Mouse (Mus musculus) erythroblast, embryonic 14.5 days (primary cell): ENCODE results near the gene Gm2075. TPM values are rescaled to one million over a fixed set of nuclear protein-coding genes. Genes with fewer than 3 reads are reported as not detected.
"Not testable (repeated sequence)": the region's sequence is repeated elsewhere in the genome, so short reads cannot be mapped to it uniquely, and the experiment has no call there.

Experiments used
- H3K27me3 ChIP-seq: 2 replicates; pipeline ENCODE4 v1.6.1; 2012; ENCODE audit warnings: inconsistent platforms; ENCODE audit not compliant: control insufficient read depth
- H3K36me3 ChIP-seq: 2 replicates; pipeline ENCODE4 v1.6.1; 2012; ENCODE audit warnings: mild to moderate bottlenecking, inconsistent platforms; ENCODE audit not compliant: control insufficient read depth
- H3K4me1 ChIP-seq: 2 replicates; pipeline ENCODE4 v1.6.1; 2012; ENCODE audit warnings: inconsistent platforms; ENCODE audit not compliant: control insufficient read depth
- H3K4me3 ChIP-seq: replicated peaks from 2 replicates; pipeline ENCODE3; 2012; ENCODE audit warnings: moderate library complexity, mild to moderate bottlenecking, inconsistent platforms
- H3K9me3 ChIP-seq: 2 replicates; pipeline ENCODE4 v1.6.1; 2012; ENCODE audit warnings: low read length, inconsistent platforms, mixed read lengths; ENCODE audit not compliant: control insufficient read depth
- polyA plus RNA-seq: library from polyadenylated mRNA; stranded (reverse); fragments of >175 nt; gene quantifications from 2 replicates; pipeline ENCODE4 v1.2.3, GENCODE M21; 2012

Gene Gm2075
- not detected in 2 replicates for polyA plus RNA-seq

- H3K9me3 ChIP-seq, H3K36me3 ChIP-seq, H3K4me3 ChIP-seq, H3K4me1 ChIP-seq, H3K27me3 ChIP-seq: not testable (repeated sequence)
Measured at GRCm38 (mm10) chr12:88011548-88011947, at the start of gene Gm2075. Gene Gm2075 (plus strand): TSS chr12:88011848.

DNA sequence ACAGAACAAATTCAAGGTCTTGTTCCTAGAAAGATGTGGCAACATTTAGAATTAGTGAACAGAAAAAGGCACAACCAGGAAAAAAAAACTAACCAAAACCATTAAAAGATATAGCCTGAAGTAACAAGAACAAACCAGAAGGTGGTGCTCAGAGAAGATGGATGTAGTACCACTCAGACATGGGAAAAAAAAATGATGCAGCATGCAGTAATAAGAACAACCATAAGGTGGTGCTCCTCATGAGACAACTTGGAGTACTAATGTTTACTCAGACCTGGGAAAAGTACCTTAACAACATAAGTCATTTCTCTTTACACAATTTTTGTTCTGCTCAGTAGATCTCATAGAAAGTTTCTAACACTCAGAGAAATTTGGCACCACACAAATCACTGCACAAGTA, 27.6 kb upstream of the Gm2075 start:
- not testable (repeated sequence) for H3K27me3 ChIP-seq

DNA sequence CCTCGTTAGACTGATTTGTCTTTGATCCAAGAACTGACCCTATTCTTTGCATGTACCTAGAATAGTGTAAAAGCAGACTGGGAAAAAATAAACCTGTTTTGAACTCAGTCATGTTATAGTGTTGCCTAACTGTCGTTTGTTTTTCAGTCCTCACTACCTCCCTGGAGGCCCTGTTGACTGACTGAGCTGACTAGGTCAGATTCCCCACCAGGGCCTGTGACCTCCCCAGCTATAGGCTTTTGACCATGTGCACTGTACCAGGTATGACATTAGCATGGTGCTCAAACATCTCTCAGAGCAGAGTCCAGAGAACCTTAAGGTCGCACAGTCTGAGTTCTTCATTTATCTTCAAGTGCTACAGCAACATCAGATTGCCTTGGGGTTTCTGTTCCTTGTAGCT, 7.5 kb upstream of the Gm2075 start:
- H3K27me3 ChIP-seq, H3K4me3 ChIP-seq, H3K4me1 ChIP-seq, H3K9me3 ChIP-seq, H3K36me3 ChIP-seq: not testable (repeated sequence)

More for the DNA sequence above, 27.6 kb upstream of the Gm2075 start:
- H3K9me3 ChIP-seq, H3K36me3 ChIP-seq, H3K4me3 ChIP-seq, H3K4me1 ChIP-seq: not testable (repeated sequence)

DNA sequence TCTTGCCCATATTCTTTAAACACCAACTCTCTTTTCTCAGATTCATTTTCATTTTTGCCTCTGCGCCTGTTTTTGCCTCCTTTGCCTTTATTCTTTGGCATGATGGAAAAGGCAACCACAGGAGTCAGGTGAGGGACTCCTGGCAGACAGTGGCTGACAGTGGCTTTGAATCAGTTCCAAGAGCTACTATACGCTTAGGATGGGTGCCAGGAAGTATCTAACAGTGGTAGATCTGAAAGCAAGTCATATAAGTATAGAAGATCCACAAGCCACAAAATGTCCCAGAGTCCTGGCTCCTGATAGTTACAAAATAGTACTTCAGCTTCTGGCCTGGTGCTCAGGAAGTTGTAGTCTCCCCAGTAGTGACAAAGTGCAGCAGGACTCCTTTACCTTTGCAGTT, 7.0 kb downstream of the Gm2075 start, which contains the start of gene Gm6803:
Gene Gm6803 (minus strand): TSS at position 101 of the 400 bp plus-strand sequence.
- not testable (repeated sequence) for H3K27me3 ChIP-seq, H3K9me3 ChIP-seq, H3K36me3 ChIP-seq, H3K4me3 ChIP-seq, H3K4me1 ChIP-seq

DNA sequence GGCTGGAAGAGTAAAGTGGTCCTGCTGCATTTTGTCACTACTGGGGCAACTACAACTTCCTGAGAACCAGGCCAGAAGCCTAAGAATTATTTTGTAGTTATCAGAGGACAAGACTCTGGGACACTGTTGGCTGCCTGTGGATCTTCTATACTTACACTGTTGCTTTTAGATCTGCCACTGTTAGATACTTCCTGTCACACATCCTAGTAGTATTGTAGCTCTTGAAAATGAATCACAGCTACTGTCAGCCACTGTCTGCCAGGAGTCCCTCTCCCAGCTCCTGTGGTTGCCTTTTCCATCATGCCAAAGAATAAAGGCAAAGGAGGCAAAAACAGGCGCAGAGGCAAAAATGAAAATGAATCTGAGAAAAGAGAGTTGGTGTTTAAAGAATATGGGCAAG, 15.1 kb downstream of the Gm2075 start, which contains the start of gene Gm2056:
Gene Gm2056 (plus strand): TSS at position 301 of the 400 bp plus-strand sequence.
- not testable (repeated sequence) for H3K4me1 ChIP-seq, H3K27me3 ChIP-seq, H3K36me3 ChIP-seq, H3K4me3 ChIP-seq, H3K9me3 ChIP-seq

DNA sequence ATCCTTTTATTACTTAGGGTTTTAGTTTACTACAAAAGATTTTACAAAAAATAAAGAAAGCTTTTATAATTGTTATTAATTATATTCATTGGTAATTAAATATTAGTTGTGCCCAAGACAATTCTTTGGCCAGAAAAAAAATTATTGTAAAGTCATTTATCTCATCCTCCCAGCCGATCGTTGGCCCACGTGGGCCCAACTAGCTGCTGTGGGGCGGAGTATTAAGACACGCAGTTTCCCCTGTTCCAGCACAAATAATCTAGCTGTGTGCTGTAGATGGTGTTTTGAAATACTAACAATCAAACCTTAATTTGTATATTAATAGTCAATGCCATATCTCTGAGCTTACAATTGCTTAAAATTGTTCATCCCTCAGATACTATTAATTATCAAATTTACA, 20.6 kb downstream of the Gm2075 start:
- not testable (repeated sequence) for H3K27me3 ChIP-seq, H3K4me1 ChIP-seq, H3K36me3 ChIP-seq, H3K4me3 ChIP-seq
- peaks cover 11% of the 10 kb centered on the region; the same call in 1 of the 2 replicates for H3K9me3 ChIP-seq

- not testable (repeated sequence) for H3K27me3 ChIP-seq, H3K4me3 ChIP-seq, H3K4me1 ChIP-seq, H3K36me3 ChIP-seq, H3K9me3 ChIP-seq
Measured at GRCm38 (mm10) chr12:88039062-88039461, 27.4 kb downstream of the Gm2075 start.

- H3K9me3 ChIP-seq, H3K27me3 ChIP-seq, H3K36me3 ChIP-seq, H3K4me1 ChIP-seq, H3K4me3 ChIP-seq: not testable (repeated sequence)
Measured at GRCm38 (mm10) chr12:88039703-88040102, 28.1 kb downstream of the Gm2075 start.

DNA sequence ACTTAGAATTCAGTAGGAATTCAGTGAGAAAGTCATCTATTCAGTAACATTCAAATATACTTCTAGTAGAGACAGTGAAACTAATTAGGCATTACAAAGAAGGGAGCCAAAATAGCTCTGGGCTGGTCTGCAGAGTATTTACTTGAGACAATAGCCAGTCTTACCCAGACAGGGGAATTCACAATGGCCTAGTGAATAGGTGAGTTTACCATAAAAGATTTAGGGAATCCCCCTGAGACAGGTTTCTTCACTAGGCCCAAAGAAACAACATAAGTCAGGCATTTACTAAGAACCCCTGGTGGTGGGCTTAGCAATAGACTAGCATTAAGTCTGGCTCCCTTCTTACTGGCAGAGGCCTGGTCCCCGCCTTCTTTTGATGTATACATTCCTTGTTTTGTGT, 33.6 kb downstream of the Gm2075 start:
- not testable (repeated sequence) for H3K27me3 ChIP-seq, H3K4me3 ChIP-seq, H3K4me1 ChIP-seq, H3K9me3 ChIP-seq, H3K36me3 ChIP-seq

Other genes with a start within 250 kb of the Gm2075 start
- not detected in 2 replicates for gene Gm21319, start 236.1 kb upstream of the Gm2075 start, polyA plus RNA-seq
- gene Gm21936, start 216.3 kb upstream of the Gm2075 start, polyA plus RNA-seq: not detected in 2 replicates
- gene BB287469, start 195.3 kb upstream of the Gm2075 start, polyA plus RNA-seq: not detected in 2 replicates
- not detected in 2 replicates for gene Gm2001, start 169.5 kb upstream of the Gm2075 start, polyA plus RNA-seq
- not detected in 2 replicates for gene Gm2016, start 137.8 kb upstream of the Gm2075 start, polyA plus RNA-seq
- not detected in 2 replicates for gene Gm2022, start 116.5 kb upstream of the Gm2075 start, polyA plus RNA-seq
- not detected in 2 replicates for gene Gm2035, start 92.0 kb upstream of the Gm2075 start, polyA plus RNA-seq
- gene Gm2042, start 57.8 kb upstream of the Gm2075 start, polyA plus RNA-seq: not detected in 2 replicates
- gene Gm6803, start 6.9 kb downstream of the Gm2075 start, polyA plus RNA-seq: not detected in 2 replicates
- not detected in 2 replicates for gene Gm2056, start 15.2 kb downstream of the Gm2075 start, polyA plus RNA-seq
- gene Gm16368, start 71.8 kb downstream of the Gm2075 start, polyA plus RNA-seq: not detected in 2 replicates
- gene Gm10436, start 170.3 kb downstream of the Gm2075 start, polyA plus RNA-seq: not detected in 2 replicates
- gene Gm8332, start 238.3 kb downstream of the Gm2075 start, polyA plus RNA-seq: not detected in 2 replicates